Mouse (Mus musculus) gonadal fat pad, adult 2 months (tissue): ENCODE data around the gene Zfp768. TPM values are rescaled to one million over a fixed set of nuclear protein-coding genes. Genes with fewer than 3 reads are reported as not detected.

ENCODE experiments used
- DNase-seq: peaks from one replicate; pipeline ENCODE4 v3.0.0-alpha.2; 2012; ENCODE audit warnings: low read depth
- polyA plus RNA-seq: library from polyadenylated mRNA; depleted of rRNA; stranded (reverse); fragments of >200 nt; gene quantifications from 2 replicates; pipeline ENCODE4 v1.2.3, GENCODE M21; 2012; rRNA removed

The Zfp768 gene
- polyA plus RNA-seq, 1 experiment, result 22.7 TPM

DNA sequence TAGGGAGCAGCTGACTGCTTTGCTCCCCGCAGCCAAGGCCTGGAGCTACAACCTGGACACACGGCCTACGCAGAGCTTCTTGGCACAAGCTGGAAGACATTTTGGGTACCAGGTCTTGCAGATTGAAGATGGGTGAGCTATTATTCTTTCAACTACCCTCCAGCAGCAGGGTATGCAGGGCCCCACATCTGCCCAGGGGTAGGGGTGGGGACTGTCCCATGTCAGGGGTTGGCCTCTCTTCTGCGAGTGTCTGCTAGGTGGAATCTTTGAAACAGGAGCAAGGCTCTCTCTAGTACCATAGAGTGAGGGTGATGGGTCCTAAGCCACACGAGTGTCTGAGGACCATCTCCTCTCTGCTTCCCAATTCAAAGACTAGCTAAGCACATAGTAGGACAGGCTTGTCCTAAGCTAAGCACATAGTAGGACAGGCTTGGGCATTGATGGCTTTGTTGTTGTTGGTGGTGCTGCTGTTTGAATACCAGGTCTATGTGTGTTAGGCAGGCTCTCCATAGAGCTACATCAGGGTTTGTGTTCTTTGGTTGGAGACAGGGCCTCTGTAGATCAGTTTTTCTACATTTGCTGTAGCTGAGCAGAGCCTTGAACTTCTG is 47.7 kb downstream of the Zfp768 start:
- no peak for DNase-seq

DNA sequence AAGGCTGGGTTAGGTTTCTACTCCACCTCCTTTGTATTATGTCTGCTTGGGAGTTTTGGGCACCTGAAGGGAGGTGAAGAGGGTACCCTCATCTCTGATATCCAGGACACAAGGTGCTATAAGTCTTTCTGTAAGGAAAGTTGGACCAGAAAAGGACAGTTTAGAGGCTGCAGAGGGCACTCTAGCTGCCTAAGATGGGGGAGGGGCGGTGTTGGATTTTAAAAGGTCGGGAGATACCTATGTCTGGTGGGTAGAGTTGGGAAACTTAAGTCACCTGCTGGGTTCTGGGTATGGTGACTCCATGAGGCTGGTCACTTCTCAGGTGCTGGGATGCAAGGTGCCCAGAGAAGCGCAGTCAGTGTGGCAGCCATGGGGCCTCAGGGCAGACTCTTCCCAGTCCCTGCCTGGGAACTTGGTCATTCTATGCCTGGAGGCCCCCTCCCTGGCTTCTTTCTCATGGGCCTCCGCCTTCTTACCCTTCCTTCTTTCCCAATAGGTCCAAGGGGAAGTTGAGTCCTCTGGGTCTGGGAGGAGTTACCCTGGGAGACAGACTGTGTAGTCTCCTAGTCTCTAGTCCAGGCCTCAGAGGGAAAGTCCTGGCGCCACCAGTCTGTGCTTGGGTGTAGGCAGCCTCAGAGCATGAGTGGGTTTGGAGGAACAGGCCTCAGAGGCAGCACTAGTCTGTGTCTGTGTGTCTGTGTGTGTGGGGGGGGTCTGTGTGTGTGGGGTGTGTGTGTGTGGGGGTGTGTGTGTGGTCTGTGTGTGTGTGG is 48.4 kb downstream of the Zfp768 start:
- no peak for DNase-seq

DNA sequence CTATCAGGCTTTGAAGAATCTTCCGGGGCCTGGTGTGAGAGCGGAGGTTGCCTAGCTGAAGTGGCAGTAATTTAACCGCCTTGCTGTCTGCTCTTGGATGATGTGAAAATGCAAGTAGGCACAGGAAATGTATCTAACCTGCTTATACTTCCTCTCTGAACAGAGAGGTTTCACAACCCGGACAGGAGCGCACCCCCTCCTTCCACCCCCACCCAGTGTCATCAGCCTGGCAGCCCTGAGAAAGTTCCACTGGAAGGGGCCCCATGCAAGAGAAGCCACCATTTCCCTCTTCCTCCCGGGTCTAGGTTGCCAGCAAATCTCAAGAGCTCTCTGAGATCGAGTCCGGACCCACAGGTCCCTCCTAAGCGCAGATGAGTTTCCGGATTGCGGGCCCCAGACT is 49.3 kb downstream of the Zfp768 start, which contains the start of gene Itgal:
TSS of gene Itgal (plus strand) at position 163 of the 400 bp plus-strand sequence.
- no peak for DNase-seq

Other genes with a start within 250 kb of the Zfp768 start
- gene Qprt, start 223.4 kb downstream of the Zfp768 start, polyA plus RNA-seq, result 1.7 and 2.1 TPM in 2 replicates
- gene Spn, start 207.8 kb downstream of the Zfp768 start, polyA plus RNA-seq, result 1.4 and 1.6 TPM in 2 replicates
- 29.3 and 32.5 TPM in 2 replicates for gene Cd2bp2, start 149.5 kb downstream of the Zfp768 start, polyA plus RNA-seq
- 28.2 and 33.0 TPM in 2 replicates for gene Tbc1d10b, start 137.1 kb downstream of the Zfp768 start, polyA plus RNA-seq
- 1.3 and 7.6 TPM in 2 replicates for gene Mylpf, start 136.7 kb downstream of the Zfp768 start, polyA plus RNA-seq
- 13.4 and 14.2 TPM in 2 replicates for gene Zfp553, start 112.5 kb downstream of the Zfp768 start, polyA plus RNA-seq
- 8.3 and 9.3 TPM in 2 replicates for gene Sept1, start 112.5 kb downstream of the Zfp768 start, polyA plus RNA-seq
- gene Zfp771, start 101.3 kb downstream of the Zfp768 start, polyA plus RNA-seq, result 89.7 and 105 TPM in 2 replicates
- 40.9 and 52.0 TPM in 2 replicates for gene Dctpp1, start 84.9 kb downstream of the Zfp768 start, polyA plus RNA-seq
- gene Sephs2, start 71.5 kb downstream of the Zfp768 start, polyA plus RNA-seq, result 21.3 and 22.8 TPM in 2 replicates
- 3.0 and 3.4 TPM in 2 replicates for gene Itgal, start 49.3 kb downstream of the Zfp768 start, polyA plus RNA-seq
- gene Zfp747, start 30.5 kb upstream of the Zfp768 start, polyA plus RNA-seq, result 8.7 and 9.4 TPM in 2 replicates
- gene 9130019O22Rik, start 41.6 kb upstream of the Zfp768 start, polyA plus RNA-seq, result 5.8 and 6.4 TPM in 2 replicates
- gene E430018J23Rik, start 48.0 kb upstream of the Zfp768 start, polyA plus RNA-seq, result 11.9 and 12.0 TPM in 2 replicates
- gene Zfp764, start 61.2 kb upstream of the Zfp768 start, polyA plus RNA-seq, result 5.6 and 5.9 TPM in 2 replicates
- gene Zfp688, start 76.5 kb upstream of the Zfp768 start, polyA plus RNA-seq, result 18.1 and 22.4 TPM in 2 replicates
- 3.5 and 4.2 TPM in 2 replicates for gene Zfp689, start 103.6 kb upstream of the Zfp768 start, polyA plus RNA-seq
- gene Prr14, start 114.0 kb upstream of the Zfp768 start, polyA plus RNA-seq, result 52.6 and 58.8 TPM in 2 replicates
- gene Fbrs, start 133.6 kb upstream of the Zfp768 start, polyA plus RNA-seq, result 15.3 and 27.5 TPM in 2 replicates
- 14.9 and 16.8 TPM in 2 replicates for gene Srcap, start 166.4 kb upstream of the Zfp768 start, polyA plus RNA-seq
- gene Gm42715, start 174.0 kb upstream of the Zfp768 start, polyA plus RNA-seq, result 8.9 and 12.1 TPM in 2 replicates
- 0.18 TPM in 1 of 2 replicates, not detected in the other for gene Tmem265, start 215.8 kb upstream of the Zfp768 start, polyA plus RNA-seq
- 65.7 and 72.1 TPM in 2 replicates for gene Phkg2, start 227.8 kb upstream of the Zfp768 start, polyA plus RNA-seq
- gene Ccdc189, start 243.0 kb upstream of the Zfp768 start, polyA plus RNA-seq, result 16.9 and 18.8 TPM in 2 replicates
- 29.2 and 32.8 TPM in 2 replicates for gene Rnf40, start 243.2 kb upstream of the Zfp768 start, polyA plus RNA-seq